Mouse (Mus musculus): ENCODE measurements at regions not wholly inside any gene's neighbourhood (a gene's known extent, or its start where the extent isn't known, plus 50 kb on each side); places are given as distances from the start of the nearest gene placed in this dataset.

GRCm38 (mm10) chr1:65841116-65841515 lies 85.2 kb upstream of the Crygf start:
- TF ChIP-seq CTCF (IDR thresholded peaks at IDR 0.05) (no peak), EP300 (IDR thresholded peaks at IDR 0.05) (no peak)
